Mouse (Mus musculus) limb, embryonic 14.5 days (tissue): ENCODE results near the gene Ubiad1. TPM values are rescaled to one million over a fixed set of nuclear protein-coding genes. Genes with fewer than 3 reads are reported as not detected.

Source experiments
- ATAC-seq: fragments of 200-750 bp; cut with Nextera tagmentation; 2 replicates; pipeline ENCODE4 v1.8.0; 2017; ENCODE audit warnings: low read depth, moderate number of reproducible peaks, moderate TSS enrichment; ENCODE audit not compliant: low FRiP score
- DNase-seq: peaks from one replicate; pipeline ENCODE4 v3.0.0-alpha.2; 2015; ENCODE audit warnings: low spot score
- H3K27ac ChIP-seq: fragments of 300-500 bp; sonication (generic); replicated peaks from 2 replicates; pipeline ENCODE4 v1.5.1; 2014; ENCODE audit warnings: low read depth, mild to moderate bottlenecking, low read length, moderate library complexity, mixed read lengths
- H3K27me3 ChIP-seq: fragments of 300-500 bp; sonication (generic); 2 replicates; pipeline ENCODE4 v1.6.1; 2014; ENCODE audit warnings: low read length, mixed read lengths; ENCODE audit not compliant: control insufficient read depth, insufficient read depth
- H3K36me3 ChIP-seq: fragments of 300-500 bp; sonication (generic); 2 replicates; pipeline ENCODE4 v1.6.1; 2014; ENCODE audit warnings: mild to moderate bottlenecking, low read length, moderate library complexity, mixed read lengths; ENCODE audit not compliant: control insufficient read depth, insufficient read depth
- H3K4me1 ChIP-seq: fragments of 300-500 bp; sonication (generic); 2 replicates; pipeline ENCODE4 v1.6.1; 2014; ENCODE audit warnings: antibody characterized with exemption, low read length, mixed read lengths; ENCODE audit not compliant: control insufficient read depth, insufficient read depth
- H3K4me2 ChIP-seq: fragments of 300-500 bp; sonication (generic); replicated peaks from 2 replicates; pipeline ENCODE4 v1.6.1; 2014; ENCODE audit warnings: low read depth, mild to moderate bottlenecking, low read length, moderate library complexity; ENCODE audit not compliant: severe bottlenecking
- H3K4me3 ChIP-seq: fragments of 300-500 bp; sonication (generic); replicated peaks from 2 replicates; pipeline ENCODE4 v1.5.1; 2014; ENCODE audit warnings: low read length
- H3K9ac ChIP-seq: fragments of 300-500 bp; sonication (generic); 2 replicates; pipeline ENCODE4 v1.6.1; 2014; ENCODE audit warnings: mild to moderate bottlenecking, low read depth, low read length, moderate library complexity; ENCODE audit not compliant: severe bottlenecking
- H3K9me3 ChIP-seq: fragments of 300-500 bp; sonication (generic); 2 replicates; pipeline ENCODE4 v1.6.1; 2016; ENCODE audit warnings: low read length; ENCODE audit not compliant: control insufficient read depth
- POLR2A ChIP-seq: fragments of 200-500 bp; IDR thresholded peaks from 2 replicates; pipeline ENCODE4 v1.8.0; 2012; ENCODE audit warnings: inconsistent platforms, mild to moderate bottlenecking, moderate library complexity, borderline replicate concordance; ENCODE audit not compliant: insufficient read depth, insufficient read length; ENCODE audit errors: extremely low read depth
- WGBS: fragments of 180-500 bp; shearing (Covaris S2); extraction: QIAGEN DNeasy Blood & Tissue Kit; methylation state at CpG from one replicate; pipeline ENCODE4 v1.1.7; 2014; 5-methylcytosine and 5-hydroxymethylcytosine counted together
- polyA plus RNA-seq, 2 experiments: library from polyadenylated mRNA; depleted of rRNA in 1 of 2; stranded (reverse) in 1 of 2; unstranded in 1 of 2; fragments of >200 nt; fragmentation: Nextera tagmentation in 1 of 2; extraction: Ambion mirVana in 1 of 2; gene quantifications; 2 replicates each; pipeline versions ENCODE4 v1.2.1 to v1.2.3; 2012 to 2014

The Ubiad1 gene
- polyA plus RNA-seq (2012; rRNA removed), result 15.0 and 18.0 TPM in 2 replicates
- polyA plus RNA-seq (2014; fragmentation: Nextera tagmentation; extraction: Ambion mirVana), result 14.0 and 18.2 TPM in 2 replicates

DNA sequence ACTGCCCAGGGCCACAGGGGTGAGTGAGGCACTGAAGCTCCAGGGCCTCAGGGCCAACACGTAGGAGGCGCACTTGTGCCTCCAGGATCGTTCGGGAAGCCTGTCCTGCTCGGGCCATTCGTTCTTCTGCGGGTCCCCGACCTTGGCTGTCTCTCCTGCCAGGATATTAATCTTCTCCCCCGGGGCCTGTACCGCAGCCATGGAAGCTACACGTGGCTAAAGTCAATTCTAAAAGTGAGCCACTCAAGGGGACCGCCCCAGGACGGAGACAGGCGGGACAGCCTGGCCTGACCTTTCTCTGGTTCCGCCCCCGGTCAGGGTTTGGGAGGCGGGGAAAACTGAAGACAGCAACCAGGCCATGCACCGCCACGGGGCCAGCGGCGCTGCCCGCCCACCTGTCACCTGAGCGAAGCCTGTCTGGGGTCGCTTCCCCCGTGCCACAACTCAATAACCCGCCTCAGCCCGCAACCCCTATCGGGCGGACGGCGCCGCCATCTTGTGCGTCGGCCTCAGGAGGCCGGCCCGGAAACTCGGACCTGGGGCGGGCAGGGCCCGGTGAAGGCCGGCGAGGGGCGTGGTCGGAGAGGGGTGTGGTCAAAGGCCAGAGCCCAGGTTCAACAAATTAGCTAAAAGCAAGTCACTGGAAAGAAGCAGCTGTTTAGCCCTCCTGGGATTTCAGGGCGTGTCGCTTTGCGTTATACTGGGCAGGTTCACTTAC, at the start of gene Ubiad1:
TSS of gene Ubiad1 (minus strand) at position 522 of the 718 bp plus-strand sequence.
- H3K9ac ChIP-seq, result peak within 1 kb of the TSS; percentile 73
- no peaks in the 10 kb centered on the region for H3K9me3 ChIP-seq
- ATAC-seq (peak; percentile 65), DNase-seq (peak; percentile 70)
- WGBS, result under 1% methylated on average over 44 of the region's 46 CpGs
- peak within 1 kb of the TSS; percentile 58; the same call in 1 of the 2 replicates for H3K27ac ChIP-seq
- peak within 1 kb of the TSS; percentile 79 for H3K4me2 ChIP-seq
- peaks cover 4% of the 10 kb centered on the region; the same call in 1 of the 2 replicates for H3K36me3 ChIP-seq
- peaks cover 15% of the 10 kb centered on the region for H3K4me1 ChIP-seq
- H3K4me3 ChIP-seq, result peak within 1 kb of the TSS; percentile 65
- TF ChIP-seq POLR2A, result peak; percentile 91; the same call in 1 of the 2 replicates
- H3K27me3 ChIP-seq, result no peaks in the 10 kb centered on the region

GRCm38 (mm10) chr4:148491448-148491847, 46.9 kb upstream of the Ubiad1 start:
- Histone ChIP-seq H3K36me3 (peaks cover 74% of the 10 kb centered on the region), H3K4me1 (no peaks in the 10 kb centered on the region), H3K4me3 (no peak overlapping the region), H3K4me2 (no peak overlapping the region), H3K9me3 (no peaks in the 10 kb centered on the region), H3K27ac (no peak overlapping the region), H3K27me3 (no peaks in the 10 kb centered on the region), H3K9ac (no peak overlapping the region)
- DNase-seq, result no peak
- no peak for ATAC-seq
- no peak for TF ChIP-seq POLR2A
- WGBS, result 79% methylated on average over 7 of the region's 7 CpGs

DNA sequence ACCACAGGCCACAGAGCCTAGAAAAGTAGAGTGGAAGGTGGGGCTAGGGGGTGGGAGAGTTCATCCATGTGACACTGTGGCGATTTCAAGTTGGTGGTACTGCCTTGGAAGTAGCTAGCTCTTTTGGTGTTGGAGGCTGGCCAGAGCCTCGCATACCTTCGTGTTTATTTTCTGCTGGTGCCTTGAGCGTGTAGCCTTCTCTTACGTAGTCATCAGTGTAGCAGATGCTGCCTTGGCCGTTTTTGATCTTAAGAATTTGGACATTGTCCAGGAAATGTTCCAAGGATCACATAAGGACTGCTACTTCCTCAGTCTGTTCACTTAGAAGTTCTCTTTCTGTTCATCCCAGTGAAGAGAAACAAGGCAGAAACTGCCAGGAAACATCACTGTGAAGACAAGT, 45.9 kb upstream of the Ubiad1 start:
- DNase-seq (peak; percentile 36), ATAC-seq (no peak)
- 68% methylated on average over 6 of the region's 6 CpGs for WGBS
- Histone ChIP-seq H3K27me3 (no peaks in the 10 kb centered on the region), H3K4me2 (no peak overlapping the region), H3K9ac (no peak overlapping the region), H3K4me3 (no peak overlapping the region), H3K4me1 (no peaks in the 10 kb centered on the region), H3K27ac (0 out of 2 replicates have a peak overlapping the region, but pooled peaks have one; percentile 39), H3K36me3 (peaks cover 80% of the 10 kb centered on the region), H3K9me3 (no peaks in the 10 kb centered on the region)
- TF ChIP-seq POLR2A, result no peak

DNA sequence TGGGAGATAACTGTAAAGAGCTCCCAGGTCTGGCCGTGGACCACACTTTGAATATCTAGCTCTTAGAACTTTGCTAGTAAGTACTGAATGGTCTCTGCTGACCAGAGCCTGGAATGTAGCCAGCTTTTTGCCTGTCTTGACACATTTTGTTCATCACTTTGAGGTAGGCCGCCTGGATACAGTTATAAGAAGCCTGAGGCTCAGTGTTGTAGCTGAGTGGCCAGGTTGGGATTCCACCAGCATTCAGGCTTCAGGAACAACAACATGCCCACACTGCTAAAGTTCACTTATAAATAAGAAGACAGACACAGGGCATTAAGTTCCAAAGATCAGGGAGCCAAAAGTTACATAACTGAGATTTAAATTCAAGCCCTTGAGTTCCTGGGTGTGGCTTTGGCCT, 43.3 kb upstream of the Ubiad1 start:
- Histone ChIP-seq H3K4me1 (no peaks in the 10 kb centered on the region), H3K27me3 (no peaks in the 10 kb centered on the region), H3K27ac (no peak overlapping the region), H3K4me2 (no peak overlapping the region), H3K9ac (no peak overlapping the region), H3K9me3 (no peaks in the 10 kb centered on the region), H3K4me3 (no peak overlapping the region), H3K36me3 (peaks cover 96% of the 10 kb centered on the region)
- no peak for TF ChIP-seq POLR2A
- DNase-seq (no peak), ATAC-seq (no peak)
- 59% methylated on average over 2 of the region's 2 CpGs for WGBS

DNA sequence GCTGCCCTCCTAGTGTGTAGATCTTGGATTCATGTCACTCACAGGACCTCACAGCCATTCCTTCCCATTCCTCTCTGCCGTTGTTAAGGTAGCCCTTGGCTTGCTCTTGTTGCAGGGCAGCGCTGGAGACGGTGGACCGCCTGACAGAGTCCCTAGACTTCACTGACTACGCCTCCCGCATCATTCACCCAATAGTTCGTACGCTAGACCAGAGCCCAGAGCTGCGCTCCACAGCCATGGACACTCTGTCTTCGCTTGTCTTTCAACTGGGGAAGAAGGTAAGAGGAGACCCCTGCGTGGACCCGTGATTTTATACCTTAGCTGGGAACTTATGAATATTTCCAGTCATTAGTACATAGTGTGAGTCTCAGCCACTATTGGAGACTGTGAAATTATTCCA, 39.9 kb upstream of the Ubiad1 start:
- H3K4me1 ChIP-seq, result no peaks in the 10 kb centered on the region
- no peak for TF ChIP-seq POLR2A
- 98% methylated on average over 12 of the region's 12 CpGs for WGBS
- no peaks in the 10 kb centered on the region for H3K9me3 ChIP-seq
- H3K4me2 ChIP-seq, result no peak overlapping the region
- no peak overlapping the region for H3K27ac ChIP-seq
- H3K36me3 ChIP-seq, result peaks cover 90% of the 10 kb centered on the region
- DNase-seq (no peak), ATAC-seq (no peak)
- no peak overlapping the region for H3K9ac ChIP-seq
- no peak overlapping the region for H3K4me3 ChIP-seq
- H3K27me3 ChIP-seq, result no peaks in the 10 kb centered on the region
